Mouse (Mus musculus) common myeloid progenitor, adult 5-6 weeks (primary cell): ENCODE measurements around the gene Rtn4r. TPM values are rescaled to one million over a fixed set of nuclear protein-coding genes. Genes with fewer than 3 reads are reported as not detected.

Experiments used
- ATAC-seq: replicated peaks from 2 replicates; pipeline ENCODE4 v1.8.0; 2016; ENCODE audit warnings: low read depth, mild to moderate bottlenecking, moderate TSS enrichment, inconsistent platforms; ENCODE audit not compliant: poor library complexity, severe bottlenecking
- total RNA-seq: library from RNA; stranded (forward); fragments of 200-1000, 187-1606 nt; gene quantifications from 2 replicates; pipeline ENCODE4 v1.2.3, GENCODE M21; 2017

Gene Rtn4r
- total RNA-seq, 1 experiment from 2014 or later = 2.6 TPM

GRCm38 (mm10) chr16:18152189-18152588, 24.7 kb downstream of the Rtn4r start:
- no peak for ATAC-seq

GRCm38 (mm10) chr16:18152769-18153445, 25.5 kb downstream of the Rtn4r start:
- ATAC-seq = no peak

GRCm38 (mm10) chr16:18154521-18155171, 27.2 kb downstream of the Rtn4r start:
- no peak for ATAC-seq

GRCm38 (mm10) chr16:18156579-18157350, 29.3 kb downstream of the Rtn4r start:
- ATAC-seq = 0 out of 2 replicates have a peak, but pooled peaks have one; percentile 2

DNA sequence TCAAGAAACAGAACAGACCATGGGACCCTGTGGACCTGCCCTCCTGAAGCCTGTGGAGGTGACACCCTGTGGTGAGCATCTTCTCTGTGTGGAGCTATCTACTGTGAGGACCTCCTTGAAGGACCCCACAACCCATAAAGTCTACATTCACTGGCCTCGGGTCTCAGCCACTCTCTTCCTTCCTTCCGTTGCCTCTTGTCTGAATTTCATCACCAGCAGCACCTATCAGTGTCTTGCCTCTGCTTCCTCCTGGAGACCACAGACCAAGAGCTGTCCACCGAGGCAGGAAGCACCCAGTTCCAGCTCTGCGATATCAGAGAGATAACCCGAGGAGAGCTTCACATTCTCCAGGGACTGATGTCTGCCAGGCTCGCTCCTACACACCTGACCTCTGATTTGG, 31.8 kb downstream of the Rtn4r start:
- ATAC-seq = peak; percentile 87

DNA sequence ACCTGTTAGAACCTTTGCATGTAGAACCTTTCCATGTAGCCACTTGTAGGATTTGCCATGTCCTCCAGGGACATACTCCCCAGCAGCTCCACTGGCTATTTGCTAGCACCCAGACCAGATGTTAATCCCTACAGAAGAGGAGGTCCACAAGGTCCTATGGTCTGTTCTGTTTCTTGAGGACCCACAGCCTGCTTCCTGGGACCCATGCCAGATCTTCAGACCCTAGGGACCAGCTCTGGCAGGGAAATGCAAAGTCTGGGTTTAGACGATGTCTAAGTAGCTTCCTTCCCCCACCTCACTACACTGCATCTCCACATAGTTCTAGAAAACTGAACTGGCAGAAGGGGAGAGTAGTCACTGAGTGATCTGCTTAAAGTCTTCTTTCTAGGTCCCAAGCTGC, 32.3 kb downstream of the Rtn4r start:
- no peak for ATAC-seq

DNA sequence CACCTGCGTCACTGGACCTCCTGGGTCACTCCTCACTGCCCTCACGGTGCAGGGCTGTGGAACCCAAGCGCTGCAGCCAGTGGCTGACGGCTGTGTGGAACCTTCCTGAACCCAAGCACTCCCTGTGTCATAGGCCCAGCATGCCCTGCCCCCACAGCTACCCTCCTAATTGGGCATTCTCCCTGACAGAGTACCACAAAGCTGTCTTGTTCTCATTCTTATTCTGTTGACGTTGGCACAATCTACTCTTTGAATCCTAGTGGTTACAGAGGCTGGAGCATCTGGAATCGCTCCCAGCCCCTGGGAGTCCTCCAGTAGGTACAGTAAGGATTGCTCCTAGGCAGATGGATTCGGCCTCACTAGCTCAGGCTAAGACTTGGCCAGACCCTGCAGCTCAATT, 33.1 kb downstream of the Rtn4r start:
- ATAC-seq = no peak

DNA sequence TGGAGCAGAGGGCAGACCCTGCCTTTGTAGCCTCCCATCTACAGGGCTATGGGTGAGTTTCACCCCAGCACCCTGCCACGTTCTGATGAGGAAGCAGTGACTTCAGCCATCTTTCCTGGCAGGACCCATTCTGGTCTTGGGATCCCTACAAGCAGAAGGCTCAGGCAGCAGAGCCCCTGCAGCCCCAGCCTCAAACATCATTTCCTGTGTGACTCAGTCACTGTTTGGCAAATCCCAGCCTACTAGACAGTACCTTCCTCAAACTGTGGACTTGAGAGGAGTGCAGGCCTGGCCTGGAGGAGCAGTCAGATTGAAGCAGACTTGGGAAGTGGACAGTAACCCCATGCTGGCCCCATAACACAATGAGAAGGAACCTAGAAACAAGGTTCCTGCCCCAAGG, 33.7 kb downstream of the Rtn4r start:
- ATAC-seq = 0 out of 2 replicates have a peak, but pooled peaks have one; percentile 10

DNA sequence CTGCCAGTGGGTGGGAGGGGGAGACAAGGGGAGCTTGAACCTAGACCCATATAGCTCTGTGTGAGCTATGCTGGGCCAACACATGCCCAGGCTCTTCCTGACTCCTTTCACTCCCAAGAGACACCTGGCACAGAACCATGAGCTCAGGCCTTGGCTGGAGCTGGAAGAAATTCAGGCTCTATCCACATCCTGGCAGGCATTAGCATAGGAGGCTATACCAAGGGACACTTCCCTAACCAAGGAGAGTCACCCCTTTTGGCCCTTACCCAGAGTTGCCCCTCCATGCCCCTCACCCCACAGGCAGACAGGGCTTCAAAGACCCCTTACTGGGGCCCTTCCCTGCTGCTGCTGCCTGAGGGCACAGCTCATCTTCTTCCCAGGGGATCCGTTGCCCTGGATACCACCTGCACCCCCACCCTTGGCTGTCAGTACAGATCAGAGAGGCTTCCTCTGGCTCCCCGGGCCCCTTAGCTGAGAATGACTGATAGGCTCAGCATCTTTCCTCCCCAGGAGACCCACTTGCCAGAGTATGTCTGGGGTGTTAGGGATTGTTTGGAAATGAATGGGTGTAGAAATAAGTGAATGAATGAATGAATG, 37.3 kb downstream of the Rtn4r start:
- ATAC-seq = no peak

GRCm38 (mm10) chr16:18166613-18167190, 39.3 kb downstream of the Rtn4r start:
- ATAC-seq = no peak

GRCm38 (mm10) chr16:18169156-18169555, 41.7 kb downstream of the Rtn4r start:
- peak; percentile 84 for ATAC-seq

GRCm38 (mm10) chr16:18169776-18170175, 42.3 kb downstream of the Rtn4r start:
- ATAC-seq = no peak

- peak; percentile 34; the same call in 1 of the 2 replicates for ATAC-seq
Measured at GRCm38 (mm10) chr16:18172266-18172855, 44.9 kb downstream of the Rtn4r start.

- no peak for ATAC-seq
Measured at GRCm38 (mm10) chr16:18173231-18173630, 45.8 kb downstream of the Rtn4r start.

DNA sequence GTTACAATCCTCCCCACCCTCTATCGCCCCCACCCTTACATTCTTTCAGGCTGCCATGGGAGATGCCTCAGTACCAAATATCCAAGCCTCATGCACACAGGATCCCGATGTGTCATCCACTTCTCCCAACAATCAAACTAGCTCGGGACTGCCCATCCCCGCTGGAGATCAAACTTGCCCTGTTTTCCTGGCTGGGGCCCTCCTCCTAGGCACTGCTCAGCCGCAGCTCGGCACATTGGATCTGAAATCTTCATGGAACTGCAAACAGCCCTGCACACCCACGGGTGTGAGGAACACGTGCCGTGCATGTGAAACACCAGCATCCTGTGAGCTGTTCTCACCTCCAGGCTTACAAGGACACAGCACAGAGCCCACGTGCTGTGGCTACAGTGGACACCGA, 46.3 kb downstream of the Rtn4r start:
- no peak for ATAC-seq

GRCm38 (mm10) chr16:18175817-18176541, 48.5 kb downstream of the Rtn4r start:
- ATAC-seq = peak; percentile 50

DNA sequence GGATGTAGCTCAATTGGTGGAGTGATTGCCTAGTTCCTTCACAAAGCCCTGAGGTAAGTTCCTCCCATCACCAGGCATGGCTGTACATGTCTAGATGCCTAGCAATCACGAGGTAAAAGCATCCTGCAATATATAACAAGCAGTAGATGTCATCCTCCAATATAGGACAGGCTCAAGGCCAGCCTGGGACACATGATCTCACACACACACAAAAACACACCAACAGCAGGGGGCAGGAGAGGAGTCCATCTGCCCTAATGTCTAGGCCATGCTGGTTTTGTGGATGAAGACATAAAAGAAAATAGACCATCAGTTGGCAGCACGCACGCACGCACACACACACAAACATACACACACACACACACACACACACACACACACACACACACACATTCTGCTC, 49.3 kb downstream of the Rtn4r start:
- ATAC-seq = no peak

DNA sequence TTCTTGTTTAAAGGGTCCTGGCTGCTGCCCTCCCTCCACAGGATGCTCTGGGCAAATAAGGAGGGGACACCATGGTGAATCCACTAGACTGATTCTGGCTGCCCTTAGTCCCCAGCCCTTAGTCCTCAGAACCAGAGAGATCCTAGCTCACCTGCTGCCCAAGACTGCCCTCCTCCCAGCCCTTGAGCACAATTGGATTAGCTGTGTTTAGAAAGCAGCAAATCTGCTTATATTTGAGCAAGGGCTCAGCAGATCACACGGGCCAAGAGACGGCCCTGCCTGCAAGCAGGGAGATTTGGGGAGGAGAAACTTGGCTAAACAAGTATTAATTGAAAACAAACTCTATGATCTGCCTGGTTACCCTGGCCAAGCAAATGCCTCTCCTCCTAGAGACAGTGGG, 52.1 kb downstream of the Rtn4r start:
- no peak for ATAC-seq

- ATAC-seq = no peak
Measured at GRCm38 (mm10) chr16:18181398-18181797, 54.0 kb downstream of the Rtn4r start.
